Mouse (Mus musculus) mature B cell (primary cell): ENCODE results near the gene Brip1.

Source experiments
- in situ Hi-C: fragments of 300-500 bp; cut with MboI; formaldehyde crosslinking; loops from 2 replicates; pipeline ENCODE4 v1.14.3; 2019

Gene Brip1

DNA sequence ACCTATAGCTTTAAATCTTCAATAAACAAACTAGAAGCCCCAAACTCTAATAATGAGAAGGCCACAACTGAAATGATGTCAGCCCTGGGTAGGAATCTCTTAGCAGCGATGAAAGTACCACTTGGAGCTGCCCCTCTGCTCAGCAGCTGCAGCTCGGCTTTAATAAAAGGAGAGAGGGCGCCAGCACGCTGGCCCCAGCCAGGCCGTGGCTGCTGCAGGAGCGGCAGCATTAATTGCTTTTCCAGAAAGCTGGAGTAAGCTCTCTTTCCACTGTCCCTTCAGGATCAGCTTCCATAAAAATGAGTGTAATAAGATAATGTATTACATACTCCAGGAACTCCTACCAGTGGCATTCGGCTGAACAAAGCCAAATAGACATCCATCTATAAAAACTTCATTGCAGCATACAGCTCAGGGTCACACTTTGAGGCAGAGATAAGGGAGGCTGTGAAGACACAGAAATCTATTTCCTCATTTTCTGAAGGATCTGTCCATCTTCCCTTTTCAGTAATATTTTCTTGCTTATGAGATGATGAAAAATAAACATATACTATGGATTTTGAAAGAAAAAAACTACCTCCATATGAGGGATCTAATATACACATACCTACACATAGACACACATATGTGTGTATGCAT lies 174.3 kb downstream of the Brip1 start:
- in situ Hi-C loops: no loop called here

DNA sequence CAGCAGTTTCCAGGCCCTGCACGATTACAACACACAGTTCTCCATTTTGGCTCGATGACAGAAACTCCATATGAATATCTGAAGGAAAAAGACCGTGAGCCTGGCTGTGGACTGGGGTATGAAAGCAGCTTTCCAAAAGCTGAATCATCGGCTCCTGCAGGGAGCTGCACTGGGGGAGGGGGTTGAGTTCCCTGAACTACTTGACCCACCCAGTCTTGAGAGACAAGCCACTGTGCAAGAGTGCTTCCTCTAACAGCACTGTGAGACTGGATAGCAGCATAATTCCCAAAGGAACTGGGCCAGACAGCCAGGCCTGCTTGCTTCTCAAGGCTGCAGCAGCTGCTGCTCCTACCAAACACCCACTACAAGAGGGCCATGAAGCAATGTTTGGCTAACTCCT lies 178.6 kb downstream of the Brip1 start:
- in situ Hi-C loops: no loop called here

DNA sequence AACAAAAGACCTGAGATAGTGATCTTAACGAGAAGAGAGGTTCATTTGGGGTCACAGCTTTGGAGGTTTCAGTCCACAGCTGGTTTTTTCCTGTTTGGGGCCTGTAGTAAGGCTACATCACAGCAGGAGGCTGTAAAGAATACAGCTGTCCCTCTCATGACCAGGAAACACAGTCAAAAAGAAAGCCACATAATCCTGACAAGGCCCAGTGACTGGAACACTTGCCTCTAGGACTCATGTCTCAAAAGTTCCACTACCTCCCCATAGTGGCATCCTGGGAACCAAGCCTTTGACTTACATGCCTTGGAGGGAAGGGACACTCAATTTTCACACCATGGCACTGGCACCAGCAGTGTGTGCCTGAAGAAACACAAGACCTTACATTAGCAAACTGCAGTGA lies 181.0 kb downstream of the Brip1 start:
- in situ Hi-C loops: no loop called here

DNA sequence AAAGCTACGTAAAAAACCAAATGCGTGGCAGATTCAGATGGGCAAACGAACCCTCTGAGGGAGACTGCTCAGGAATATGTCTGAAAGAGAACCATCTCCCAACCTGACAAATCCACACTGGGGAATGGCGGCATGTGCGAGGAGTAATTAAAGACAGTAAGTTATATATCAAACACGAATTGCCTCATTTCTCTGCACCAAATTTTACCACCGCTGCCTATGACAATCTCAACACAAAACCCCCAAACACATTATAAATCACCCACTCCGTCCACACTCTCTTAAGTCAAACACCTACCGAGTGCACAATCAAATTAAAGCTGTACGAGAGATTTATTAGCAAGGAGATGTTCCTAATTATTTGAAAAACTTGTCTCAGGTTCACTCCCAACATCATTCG lies 184.8 kb downstream of the Brip1 start:
- in situ Hi-C loops: no loop called here

DNA sequence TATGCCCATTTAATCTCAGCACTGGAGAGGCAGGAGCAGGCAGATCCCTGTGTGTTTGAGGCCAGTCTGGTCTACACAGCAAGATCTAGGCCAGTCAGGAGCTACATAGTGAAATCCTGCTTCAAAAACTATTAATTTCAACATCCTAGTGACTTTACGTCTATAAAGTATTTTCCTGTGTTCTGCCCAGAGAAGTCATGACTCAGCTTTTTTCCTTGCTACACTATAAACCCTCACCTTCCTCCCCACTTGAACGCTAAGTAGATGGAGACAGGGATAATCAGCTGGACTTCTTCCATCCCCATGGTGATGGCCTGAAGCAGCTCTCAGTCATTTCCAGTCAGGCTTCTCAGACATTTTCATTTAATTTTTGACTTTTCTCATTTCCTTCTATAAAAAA lies 187.9 kb downstream of the Brip1 start:
- in situ Hi-C loops: no loop called here

DNA sequence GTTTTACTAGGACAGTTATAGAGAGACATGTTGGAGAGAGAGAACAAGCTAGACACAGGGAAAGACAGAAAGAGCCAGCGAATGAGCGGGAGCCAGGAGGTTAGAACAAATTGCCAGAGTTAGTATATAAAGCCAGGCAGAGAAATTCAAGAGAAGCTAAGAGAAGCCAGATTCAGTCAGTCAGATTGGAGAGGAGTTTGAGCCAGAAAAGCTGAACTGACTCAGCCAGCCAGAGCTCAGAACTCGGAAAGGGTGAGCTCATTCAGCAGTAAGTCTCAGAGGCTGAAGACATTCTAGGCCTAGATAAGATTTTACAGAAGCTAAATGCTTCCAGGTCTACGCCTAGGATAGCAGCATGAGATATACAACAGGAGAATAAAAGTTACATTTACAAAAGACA lies 190.5 kb downstream of the Brip1 start:
- in situ Hi-C loops: no loop called here

DNA sequence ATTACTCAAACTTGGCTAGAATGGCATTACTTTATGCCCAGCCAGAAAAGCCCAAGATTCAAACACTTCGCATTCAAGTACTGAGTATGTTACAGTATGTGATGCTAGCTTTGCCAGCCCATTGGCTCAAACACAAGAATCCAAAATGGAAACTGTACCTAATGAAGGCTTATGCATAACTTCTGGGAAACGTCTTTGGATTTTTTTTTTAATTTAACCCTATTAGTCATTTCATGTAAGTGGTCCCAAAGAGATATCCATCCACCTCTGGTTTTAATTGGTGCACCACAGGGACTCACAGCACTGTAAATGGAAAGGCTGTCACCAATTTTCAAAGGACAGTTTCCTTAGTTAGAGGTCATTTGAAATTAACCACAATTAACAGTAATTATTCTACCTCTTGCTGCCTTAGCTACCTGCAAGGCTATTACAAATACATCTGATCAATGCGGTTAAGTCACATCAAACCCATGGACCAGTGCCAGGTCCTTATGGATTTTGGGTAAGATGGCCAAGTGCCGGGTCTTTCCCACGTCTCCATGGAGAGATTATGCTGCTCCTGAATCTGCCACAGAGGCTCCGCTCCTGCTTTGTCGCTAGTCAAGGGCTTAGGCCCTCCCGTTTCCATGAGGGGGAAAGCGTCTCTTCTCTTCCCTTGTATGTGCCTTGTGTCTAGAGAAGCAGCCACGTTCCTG lies 192.6 kb downstream of the Brip1 start:
- in situ Hi-C loops: no loop called here
